Mouse (Mus musculus) WW6 (cell line): ENCODE measurements around the gene Caskin1.

ENCODE experiments used
- DNase-seq: peaks from one replicate; pipeline ENCODE4 v3.0.0-alpha.2; 2013; ENCODE audit warnings: low read depth, low spot score

The Caskin1 gene

DNA sequence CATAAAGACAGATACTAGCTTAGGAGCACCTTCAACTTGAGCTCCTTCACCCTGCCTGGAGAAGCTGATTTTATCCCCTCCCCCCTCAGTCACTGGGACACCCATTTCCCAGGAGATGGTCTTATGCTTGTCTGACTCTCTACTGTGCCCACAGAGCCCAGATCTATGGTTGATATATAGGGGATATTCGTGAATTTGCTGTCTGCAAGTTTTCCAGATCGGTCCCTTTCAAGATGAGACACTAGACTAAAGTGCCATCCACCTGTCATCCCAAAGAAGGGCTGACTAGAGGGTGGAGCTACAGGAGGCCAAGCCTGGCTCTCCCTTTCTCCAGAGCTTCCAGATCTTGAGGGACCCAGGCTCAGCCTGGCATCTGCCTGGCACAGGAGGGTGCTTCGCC, 42.7 kb downstream of the Caskin1 start:
- no peak for DNase-seq

DNA sequence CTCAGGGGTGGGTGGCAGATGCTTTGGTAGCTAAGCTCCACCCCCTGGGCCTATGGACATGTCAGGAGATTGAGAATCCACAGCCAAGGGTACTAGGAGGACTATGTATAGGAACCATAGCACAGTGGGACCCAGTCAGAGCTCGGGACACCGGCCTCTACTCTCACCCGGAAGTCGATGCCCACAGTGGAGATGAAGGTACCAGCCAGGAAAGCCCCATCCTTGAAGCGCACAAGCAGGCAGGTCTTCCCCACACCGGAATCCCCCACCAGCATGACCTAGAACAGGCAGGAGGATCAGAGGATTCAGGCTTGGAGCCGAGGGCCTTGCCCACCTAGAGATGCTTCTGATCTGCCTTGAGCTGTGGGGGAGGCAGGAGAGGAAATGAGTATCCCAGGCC, 43.6 kb downstream of the Caskin1 start:
- DNase-seq: no peak

DNA sequence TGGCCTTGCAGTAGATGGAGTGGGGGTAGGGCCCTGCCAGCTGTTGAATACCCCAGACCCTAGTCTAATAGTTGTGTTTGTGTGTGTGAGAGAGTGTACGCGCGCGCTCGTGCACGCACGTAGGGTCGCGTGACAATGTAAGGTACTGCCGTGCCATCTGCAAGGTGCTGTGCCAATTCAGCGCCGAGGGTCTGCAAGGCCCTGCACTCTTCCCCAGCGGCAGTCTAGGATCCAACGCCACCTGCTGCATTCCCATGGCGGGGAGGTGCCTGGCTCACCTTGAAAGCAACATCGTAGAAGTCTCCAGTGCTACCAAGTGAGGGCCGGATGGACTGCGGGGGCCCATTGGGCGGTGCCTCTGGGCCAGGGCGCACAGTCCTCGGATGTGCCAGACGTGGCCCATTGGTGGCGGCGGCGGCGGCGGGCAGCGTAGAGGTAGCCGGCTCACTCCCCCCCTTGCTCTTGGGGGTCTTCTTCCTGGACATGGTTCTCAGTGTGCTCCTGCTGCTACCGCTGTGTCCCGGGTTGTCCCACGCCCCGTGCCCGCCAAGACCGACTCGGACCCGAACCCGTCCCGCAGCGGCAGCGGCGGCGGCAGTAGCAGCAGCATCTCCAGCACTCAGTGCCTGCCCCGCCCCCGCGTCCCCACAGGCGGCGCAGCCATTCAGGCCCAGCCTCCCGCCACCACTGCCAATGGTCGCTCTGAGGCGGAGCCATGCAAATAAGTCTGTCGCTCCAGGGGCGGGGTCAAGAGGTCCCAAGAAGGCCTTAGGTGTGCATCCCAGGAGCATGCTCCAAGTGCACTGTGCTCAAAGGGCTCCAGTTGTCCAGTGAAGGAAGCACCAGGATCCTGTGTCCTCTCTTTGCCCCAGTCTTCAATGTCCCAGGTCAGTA, 44.9 kb downstream of the Caskin1 start:
- DNase-seq: no peak

DNA sequence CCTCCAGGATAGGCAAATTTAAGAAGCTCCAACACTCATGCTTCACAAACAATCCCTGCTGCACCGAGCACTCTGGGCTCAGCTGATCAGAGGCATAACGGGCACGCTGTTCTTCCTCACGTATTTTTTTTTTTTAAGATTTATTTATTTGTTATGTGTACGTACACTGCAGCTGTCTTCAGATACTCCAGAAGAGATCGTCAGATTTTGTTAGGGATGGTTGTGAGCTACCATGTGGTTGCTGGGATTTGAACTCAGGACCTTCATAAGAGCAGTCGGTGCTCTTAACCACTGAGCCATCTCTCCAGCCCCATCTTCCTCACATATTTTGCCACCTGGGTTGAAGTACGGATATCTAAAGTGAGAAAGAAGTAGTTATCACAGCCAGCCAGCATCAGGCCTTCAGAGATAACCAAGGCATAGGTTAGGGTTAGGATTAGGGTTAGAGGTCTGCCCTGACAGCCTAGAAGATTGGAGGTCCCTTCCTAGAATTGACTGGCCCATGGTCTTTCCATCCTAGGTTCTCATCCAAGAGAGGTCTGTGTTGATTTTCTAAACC, 45.8 kb downstream of the Caskin1 start, which contains the start of gene Rab26:
Gene Rab26 (minus strand): TSS at position 51 of the 559 bp plus-strand sequence.
- no peak for DNase-seq

DNA sequence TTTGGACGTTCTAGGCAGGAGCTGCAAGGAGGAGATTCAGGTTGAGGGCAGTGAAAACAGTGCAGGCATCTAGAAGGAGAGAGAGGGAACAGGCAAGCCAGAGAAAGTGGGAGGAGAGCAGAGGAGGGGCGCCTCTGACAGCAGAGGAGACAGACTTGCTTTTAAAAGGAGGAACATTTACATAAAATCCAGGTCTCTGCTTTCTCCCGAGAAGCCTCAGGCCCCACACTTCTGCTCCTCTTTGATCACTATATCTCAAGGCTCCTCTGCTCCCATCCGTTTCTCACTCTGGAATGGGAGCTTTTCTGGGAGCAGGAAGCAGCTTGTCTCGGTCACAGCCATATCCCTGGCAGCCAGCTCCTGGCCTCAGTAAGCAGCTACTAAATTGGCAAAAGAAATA, 46.9 kb downstream of the Caskin1 start:
- no peak for DNase-seq

DNA sequence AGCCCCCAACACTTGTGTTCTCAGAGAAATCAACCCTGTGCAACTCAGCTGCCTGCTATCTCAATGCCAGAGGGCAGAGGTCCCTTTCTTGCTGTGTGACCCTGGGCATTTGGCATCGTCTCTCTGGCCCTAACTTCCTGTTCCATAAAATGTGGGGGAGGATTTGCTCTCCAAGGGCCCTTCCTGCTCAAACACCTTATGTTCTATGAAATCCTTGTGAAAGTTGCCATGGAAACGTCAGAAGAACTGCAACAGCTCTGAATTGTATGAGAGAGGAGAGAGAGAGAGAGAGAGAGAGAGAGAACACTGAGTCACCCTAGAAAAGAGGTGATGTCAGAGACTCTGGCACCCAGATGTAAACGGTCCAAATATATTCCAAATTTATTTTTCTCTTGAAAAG, 49.1 kb downstream of the Caskin1 start:
- DNase-seq: no peak

DNA sequence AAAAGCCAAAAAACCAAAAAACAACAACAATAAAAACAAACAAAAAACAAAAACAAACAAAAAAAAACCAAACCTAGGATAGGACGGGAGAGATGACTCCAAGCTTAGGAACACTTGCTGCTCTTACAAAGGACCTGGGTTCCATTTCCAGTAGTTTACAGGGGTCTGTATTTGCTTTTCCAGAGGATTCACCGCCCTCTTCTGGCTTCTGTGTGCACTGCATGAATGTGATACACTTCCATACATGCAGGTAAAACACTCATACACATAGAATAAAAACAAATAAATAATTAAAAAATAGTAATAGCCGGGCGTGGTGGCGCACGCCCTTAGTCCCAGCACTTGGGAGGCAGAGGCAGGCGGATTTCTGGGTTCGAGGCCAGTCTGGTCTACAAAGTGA, 50.5 kb downstream of the Caskin1 start:
- no peak for DNase-seq

DNA sequence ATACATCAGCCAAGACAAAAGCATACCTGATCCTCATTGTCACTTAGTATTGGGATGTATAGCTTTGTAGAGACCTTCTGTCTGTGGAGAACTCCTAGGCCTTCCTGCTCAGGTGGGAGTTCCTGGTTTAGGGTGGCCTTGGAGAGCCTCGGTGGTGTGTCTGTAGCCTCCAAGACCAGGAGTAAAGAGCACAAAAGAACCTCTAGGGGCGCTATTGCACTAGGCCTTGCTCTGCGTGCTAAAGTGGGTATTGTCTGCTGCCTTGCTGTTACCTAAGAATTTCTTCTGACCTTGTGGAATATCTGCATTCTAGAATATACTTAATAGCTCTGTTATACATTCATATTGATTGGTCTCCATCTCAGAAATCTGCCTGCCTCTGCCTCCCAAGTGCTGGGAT, 52.0 kb downstream of the Caskin1 start:
- no peak for DNase-seq

DNA sequence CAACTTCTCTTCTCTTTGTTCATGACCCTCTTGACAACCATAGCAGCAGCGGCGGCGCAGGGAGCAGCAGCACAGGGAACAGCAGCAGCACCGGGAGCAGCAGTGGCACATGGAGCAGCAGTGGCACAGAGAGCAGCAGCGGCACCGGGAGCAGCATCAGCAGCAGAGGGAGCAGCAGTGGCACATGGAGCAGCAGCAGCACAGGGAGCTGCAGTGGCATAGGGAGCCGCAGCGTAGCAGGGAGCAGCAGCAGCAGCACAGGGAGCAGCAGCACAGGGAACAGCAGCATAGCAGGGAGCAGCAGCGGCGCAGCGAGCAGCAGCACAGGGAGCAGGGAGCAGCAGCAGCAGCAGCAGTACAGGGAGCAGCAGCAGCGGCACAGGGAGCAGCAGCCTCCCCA, 56.2 kb downstream of the Caskin1 start:
- DNase-seq: no peak

DNA sequence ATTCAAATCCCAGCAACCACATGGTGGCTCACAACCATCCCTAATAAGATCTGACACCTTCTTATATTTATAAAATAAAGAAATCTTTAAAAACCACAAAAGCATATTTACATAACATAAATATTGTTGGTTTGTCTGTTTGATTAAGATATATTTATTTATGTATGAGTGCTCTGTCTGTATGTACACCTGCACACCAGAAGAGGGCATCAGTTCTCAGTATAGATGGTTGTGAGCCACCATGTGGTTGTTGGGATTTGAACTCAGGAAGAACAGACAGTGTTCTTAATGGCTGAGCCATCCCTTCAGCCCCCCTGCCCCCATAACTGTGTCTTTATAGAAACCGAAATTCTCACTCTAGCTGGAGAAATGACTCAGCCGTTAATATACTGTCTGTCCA, 56.8 kb downstream of the Caskin1 start:
- DNase-seq: no peak

DNA sequence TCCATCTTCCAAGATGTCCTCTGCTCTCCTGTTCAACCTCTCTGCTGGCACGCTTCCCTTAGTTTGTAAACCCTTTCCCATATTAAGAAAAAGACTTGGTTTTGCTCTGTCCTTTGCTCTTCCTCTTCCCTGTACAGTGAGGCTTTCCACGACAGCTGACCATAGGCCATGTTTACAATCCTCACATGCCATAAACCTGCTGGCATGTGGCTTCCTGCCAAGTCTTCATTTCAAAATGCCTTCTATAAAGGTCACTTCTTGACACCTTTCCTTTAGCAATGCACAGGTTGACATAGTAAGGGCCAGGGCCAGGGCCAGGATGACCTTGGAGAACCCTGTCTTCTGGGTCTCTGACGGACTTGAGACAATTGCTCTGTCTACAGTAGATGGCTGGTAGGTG, 57.8 kb downstream of the Caskin1 start:
- DNase-seq: no peak

DNA sequence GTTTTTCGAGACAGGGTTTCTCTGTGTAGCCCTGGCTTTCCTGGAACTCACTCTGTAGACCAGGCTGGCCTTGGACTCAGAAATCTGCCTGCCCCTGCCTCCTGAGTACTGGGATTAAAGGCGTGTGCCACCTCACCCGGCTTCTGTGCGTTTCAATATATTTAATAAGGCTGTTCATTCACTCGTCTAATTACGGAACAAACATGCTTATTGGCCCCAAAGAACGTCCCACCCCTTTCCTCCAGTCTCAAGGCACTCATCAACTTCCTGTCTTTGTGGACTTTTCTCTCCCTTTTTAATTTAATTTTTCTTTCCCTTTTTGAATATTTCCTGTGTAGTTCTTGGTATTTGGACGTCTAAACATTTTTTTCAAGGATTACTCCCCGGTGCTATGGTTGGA, 60.0 kb downstream of the Caskin1 start:
- DNase-seq: no peak

DNA sequence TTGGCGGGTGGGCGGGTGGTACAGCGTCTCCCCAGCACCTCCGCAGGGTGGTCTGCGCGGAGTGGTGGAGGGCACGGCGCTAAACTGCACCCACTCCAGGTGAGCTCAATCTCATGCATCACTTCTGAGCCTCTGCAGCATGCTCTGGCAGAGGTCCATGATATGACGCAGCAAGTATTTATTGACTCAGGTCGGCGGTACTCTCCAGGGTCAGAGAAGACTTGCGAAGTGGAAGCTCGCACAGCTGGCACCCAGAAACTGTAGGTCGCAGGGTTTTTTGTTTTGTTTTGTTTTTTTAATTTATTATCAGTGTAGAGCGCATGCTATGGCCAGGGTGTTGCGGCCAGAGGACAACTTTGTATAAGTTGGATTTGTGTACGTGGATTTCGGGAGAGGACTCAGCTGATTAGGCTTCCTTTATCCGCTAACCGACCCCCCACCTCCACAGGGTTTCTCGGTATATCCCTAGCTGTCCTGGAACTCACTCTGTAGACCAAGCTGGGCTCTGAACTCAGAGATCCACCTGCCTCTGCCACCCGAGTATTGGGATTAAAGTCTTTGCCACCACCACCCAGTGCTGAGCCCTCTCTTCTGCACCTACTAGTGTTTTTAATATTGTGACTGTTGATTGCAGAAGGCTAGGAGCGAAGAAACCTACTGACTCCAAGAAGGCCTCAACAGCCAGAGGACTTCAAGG, 60.7 kb downstream of the Caskin1 start:
- DNase-seq: no peak

DNA sequence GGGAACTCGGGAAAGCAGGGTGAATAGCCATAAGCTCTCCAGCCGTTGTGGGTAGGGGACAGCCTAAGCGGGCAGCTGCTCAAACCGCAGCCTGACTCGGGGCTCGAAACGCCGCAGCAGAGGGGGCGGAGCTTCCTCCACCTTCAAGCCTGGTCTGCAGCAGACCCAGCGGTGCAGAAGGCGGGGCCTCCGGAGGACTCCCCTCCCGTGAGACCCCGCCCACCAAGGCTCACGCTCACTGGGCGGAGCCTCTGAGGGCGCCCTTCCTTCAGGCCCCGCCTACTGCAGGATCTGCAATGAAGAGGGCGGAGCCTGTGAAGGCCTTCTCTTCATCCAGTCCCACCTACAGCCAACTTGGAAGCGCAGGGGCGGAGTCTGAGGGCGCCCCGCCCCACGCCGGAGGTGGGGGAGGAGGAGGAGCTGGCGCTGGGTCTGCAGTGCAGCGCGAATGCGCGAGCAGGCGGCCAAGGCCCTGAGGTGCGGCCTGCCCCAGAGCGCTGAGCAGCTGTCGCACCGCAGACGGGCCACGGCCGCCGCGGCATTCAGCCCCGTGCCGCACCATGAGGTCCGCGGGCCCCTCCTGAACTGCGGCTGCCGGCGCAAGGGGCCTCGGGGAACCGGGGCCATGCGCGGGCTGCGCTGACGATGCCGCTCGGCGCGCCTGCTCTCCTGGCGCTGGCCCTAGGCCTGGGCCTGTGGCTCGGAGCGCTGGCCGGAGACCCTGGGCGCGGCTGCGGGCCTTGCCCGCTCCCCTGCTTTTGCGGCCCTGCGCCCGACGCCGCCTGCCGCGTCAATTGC, 61.4 kb downstream of the Caskin1 start, which contains the start of gene Pkd1:
Gene Pkd1 (plus strand): TSS at position 217 of the 798 bp plus-strand sequence.
- DNase-seq: peak; percentile 99

DNA sequence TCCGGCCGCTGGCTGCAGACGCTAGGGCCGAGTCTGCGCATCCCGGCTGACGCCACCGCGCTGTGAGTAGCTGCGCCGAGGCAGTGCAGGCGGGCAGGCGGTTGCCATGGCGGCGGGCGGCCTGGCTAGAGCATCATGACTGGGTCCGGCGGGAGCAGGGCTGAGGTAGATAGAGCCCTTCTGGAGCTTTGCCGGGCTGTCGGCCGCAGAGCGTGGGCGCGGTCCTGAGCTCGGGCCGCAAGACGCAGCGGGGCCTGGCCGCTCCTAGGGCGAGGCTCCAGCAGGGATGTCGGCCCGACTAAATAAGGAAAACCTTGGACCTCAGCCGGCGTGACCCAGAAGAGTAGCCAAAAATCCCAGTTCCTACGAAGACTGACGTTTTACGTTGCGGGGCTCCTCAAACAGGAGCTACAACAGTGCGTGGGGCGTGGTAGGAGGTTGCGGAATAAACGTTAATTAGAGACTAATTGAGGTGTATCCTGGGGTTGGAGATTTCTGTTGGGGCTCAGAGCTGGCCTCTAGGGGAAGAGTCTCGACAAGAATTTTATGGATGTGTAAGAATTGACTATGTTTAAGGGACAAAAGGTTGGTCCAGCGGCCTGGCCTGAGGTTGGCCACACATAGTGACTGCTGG, 62.1 kb downstream of the Caskin1 start:
- no peak for DNase-seq

DNA sequence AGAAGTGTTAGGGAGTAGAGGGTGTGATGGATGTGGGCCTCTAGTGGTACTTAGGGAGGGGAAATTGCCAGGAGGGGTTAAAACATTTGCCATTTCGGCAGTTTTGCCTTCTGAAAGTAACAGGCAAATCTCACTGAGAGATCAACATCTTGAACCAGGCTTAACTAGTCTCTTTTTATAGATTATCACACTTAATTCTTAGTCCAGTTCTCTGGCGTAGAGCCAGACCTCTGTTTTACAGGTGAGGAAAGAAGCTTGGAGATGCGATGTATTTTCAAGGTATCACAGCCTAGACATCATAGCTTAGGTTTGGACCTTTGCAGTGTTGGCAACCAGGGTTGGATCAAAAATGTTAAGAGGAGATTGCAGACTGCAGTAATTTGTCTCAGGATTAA, 62.6 kb downstream of the Caskin1 start:
- no peak for DNase-seq

DNA sequence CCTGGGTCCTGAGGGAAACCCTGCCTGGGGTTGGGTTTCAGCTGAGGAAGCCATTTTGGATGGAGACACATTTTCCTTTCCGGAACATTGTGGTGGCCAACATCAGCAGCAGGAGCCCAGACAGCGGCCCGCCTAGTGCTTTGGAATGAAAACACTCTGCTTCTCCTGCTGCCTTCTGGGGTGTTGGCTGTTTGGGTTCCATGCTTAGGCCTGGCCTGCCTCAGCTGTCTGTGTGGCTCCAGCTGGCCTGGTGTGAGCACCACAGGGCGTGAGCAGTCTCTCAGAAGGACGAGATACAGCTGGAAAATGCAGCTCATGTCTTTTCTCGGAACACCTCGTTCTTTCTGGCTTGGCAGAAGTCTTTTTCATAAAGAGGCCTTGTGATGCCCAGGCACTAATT, 68.7 kb downstream of the Caskin1 start:
- no peak for DNase-seq
